Mouse (Mus musculus): ENCODE measurements around the gene Gm27029. TPM values are rescaled to one million over a fixed set of nuclear protein-coding genes. Genes with fewer than 3 reads are reported as not detected.
"Not testable (repeated sequence)": the region's sequence is repeated elsewhere in the genome, so short reads cannot be mapped to it uniquely, and the experiment has no call there.

Gm27029 gene
- total RNA-seq, 2 experiments from 2014 or later: 6.7 to 7.4 TPM

- H3K27ac ChIP-seq: no peak overlapping the region
- no peak for TF ChIP-seq CTCF (conservative IDR thresholded peaks at IDR 0.05)
- no peak for DNase-seq (ENCODE audit: low spot score in 2 of 2)
Measured at GRCm38 (mm10) chr11:101431327-101431726, 6.7 kb upstream of the Gm27029 start.

GRCm38 (mm10) chr11:101426165-101426564 lies 1.6 kb upstream of the Gm27029 start:
- no peak for DNase-seq (ENCODE audit: low spot score in 2 of 2)
- no peak for TF ChIP-seq CTCF (conservative IDR thresholded peaks at IDR 0.05)
- Histone ChIP-seq H3K4me3 (peak overlapping the region; percentile 91), H3K27ac (no peak overlapping the region)

More at GRCm38 (mm10) chr11:101431327-101431726, 6.7 kb upstream of the Gm27029 start:
- H3K4me3 ChIP-seq: no peak overlapping the region

- DNase-seq (ENCODE audit: low spot score in 2 of 2): peak; percentile 98
- H3K4me3 ChIP-seq: peak within 1 kb of the TSS; percentile 91
- peak; percentile 52 for TF ChIP-seq CTCF (conservative IDR thresholded peaks at IDR 0.05)
- H3K27ac ChIP-seq: peak within 1 kb of the TSS; percentile 96
Measured at GRCm38 (mm10) chr11:101424925-101425813, 573 bp upstream of the Gm27029 start, which contains the start of the genes Rundc1 and Ptges3l. Gene Rundc1, plus strand, starts transcription at chr11:101425085. Gene Ptges3l, minus strand, starts transcription at chr11:101425333.

- no peak overlapping the region for H3K4me3 ChIP-seq
- TF ChIP-seq CTCF (conservative IDR thresholded peaks at IDR 0.05): no peak
- H3K27ac ChIP-seq: no peak overlapping the region
- DNase-seq (ENCODE audit: low spot score in 2 of 2): no peak
Measured at GRCm38 (mm10) chr11:101420148-101420547, 4.4 kb downstream of the Gm27029 start.

- no peak overlapping the region for H3K4me3 ChIP-seq
- DNase-seq (ENCODE audit: low spot score in 2 of 2): no peak
- TF ChIP-seq CTCF (conservative IDR thresholded peaks at IDR 0.05): peak; percentile 55
- H3K27ac ChIP-seq: no peak overlapping the region
Measured at GRCm38 (mm10) chr11:101419610-101420009, 5.0 kb downstream of the Gm27029 start.

GRCm38 (mm10) chr11:101418991-101419390 lies 5.6 kb downstream of the Gm27029 start:
- H3K4me3 ChIP-seq: no peak overlapping the region
- TF ChIP-seq CTCF (conservative IDR thresholded peaks at IDR 0.05): no peak
- no peak for DNase-seq (ENCODE audit: low spot score in 2 of 2)
- no peak overlapping the region for H3K27ac ChIP-seq

- H3K27ac ChIP-seq: peak within 1 kb of the TSS; percentile 88
- DNase-seq (ENCODE audit: low spot score in 2 of 2): peak; percentile 81 to 90
- TF ChIP-seq CTCF (conservative IDR thresholded peaks at IDR 0.05): no peak; the same call in none of the 2 replicates
- H3K4me3 ChIP-seq: peak within 1 kb of the TSS; percentile 91
Measured at GRCm38 (mm10) chr11:101417101-101417855, 7.3 kb downstream of the Gm27029 start, which contains the start of gene Aarsd1. Gene Aarsd1, minus strand, starts transcription at chr11:101417615.

GRCm38 (mm10) chr11:101416433-101417100 lies 8.0 kb downstream of the Gm27029 start:
- H3K27ac ChIP-seq: peak overlapping the region; percentile 88
- TF ChIP-seq CTCF (conservative IDR thresholded peaks at IDR 0.05): no peak
- no peak for DNase-seq (ENCODE audit: low spot score in 2 of 2)
- peak overlapping the region; percentile 91 for H3K4me3 ChIP-seq

GRCm38 (mm10) chr11:101415306-101415705 lies 9.3 kb downstream of the Gm27029 start:
- no peak for DNase-seq (ENCODE audit: low spot score in 2 of 2)
- Histone ChIP-seq H3K27ac (no peak overlapping the region), H3K4me3 (no peak overlapping the region)
- TF ChIP-seq CTCF (conservative IDR thresholded peaks at IDR 0.05): peak; percentile 48

- peak; percentile 79 to 86 for DNase-seq (ENCODE audit: low spot score in 2 of 2)
- no peak overlapping the region for H3K4me3 ChIP-seq
- peak overlapping the region; percentile 71; the same call in 1 of the 2 replicates for H3K27ac ChIP-seq
Measured at GRCm38 (mm10) chr11:101395110-101395509, 29.5 kb downstream of the Gm27029 start.

GRCm38 (mm10) chr11:101381817-101382216 lies 42.8 kb downstream of the Gm27029 start:
- H3K4me3 ChIP-seq: no peak overlapping the region
- TF ChIP-seq CTCF (conservative IDR thresholded peaks at IDR 0.05): no peak
- no peak for DNase-seq (ENCODE audit: low spot score in 2 of 2)

More at GRCm38 (mm10) chr11:101395110-101395509, 29.5 kb downstream of the Gm27029 start:
- TF ChIP-seq CTCF (conservative IDR thresholded peaks at IDR 0.05): peak; percentile 95

GRCm38 (mm10) chr11:101378926-101379325 lies 45.7 kb downstream of the Gm27029 start:
- Histone ChIP-seq H3K4me3 (no peak overlapping the region), H3K27ac (no peak overlapping the region)
- no peak for DNase-seq (ENCODE audit: low spot score in 2 of 2)
- TF ChIP-seq CTCF (conservative IDR thresholded peaks at IDR 0.05): no peak

More at GRCm38 (mm10) chr11:101381817-101382216, 42.8 kb downstream of the Gm27029 start:
- no peak overlapping the region for H3K27ac ChIP-seq

GRCm38 (mm10) chr11:101378196-101378595 lies 46.4 kb downstream of the Gm27029 start:
- H3K27ac ChIP-seq; H3K4me3 ChIP-seq; DNase-seq (ENCODE audit: low spot score in 2 of 2): not testable (repeated sequence)

Measured in layer of hippocampus, adult 2 months (tissue).